Mouse (Mus musculus): ENCODE data around the gene Tnfrsf25. TPM values are rescaled to one million over a fixed set of nuclear protein-coding genes. Genes with fewer than 3 reads are reported as not detected.

Gene Tnfrsf25
- polyA plus RNA-seq, 1 experiment from 2014 or later, result 0.54 TPM

- Histone ChIP-seq H3K9me3 (ENCODE audit: control insufficient read depth, low read length) (no peaks in the 10 kb centered on the region), H3K27me3 (ENCODE audit: control insufficient read depth, insufficient read depth, low read length) (no peaks in the 10 kb centered on the region), H3K4me1 (ENCODE audit: control insufficient read depth, insufficient read depth, low read length) (no peaks in the 10 kb centered on the region), H3K27ac (ENCODE audit: low read depth, low read length) (no peak overlapping the region), H3K9ac (replicated peaks; ENCODE audit: low read depth, low read length) (no peak overlapping the region), H3K4me3 (ENCODE audit: low read depth, low read length) (no peak overlapping the region), H3K36me3 (ENCODE audit: control insufficient read depth, insufficient read depth, low read length) (no peaks in the 10 kb centered on the region), H3K4me2 (ENCODE audit: low read depth, low read length) (no peak overlapping the region)
- WGBS, result 88% methylated on average over 9 of the region's 9 CpGs
- no peak for ATAC-seq (ENCODE audit: low read depth)
These were observed 41.2 kb upstream of the Tnfrsf25 start for GRCm38 (mm10) chr4:152074548-152074947.

- Histone ChIP-seq H3K4me1 (ENCODE audit: control insufficient read depth, insufficient read depth, low read length) (no peaks in the 10 kb centered on the region), H3K27me3 (ENCODE audit: control insufficient read depth, insufficient read depth, low read length) (no peaks in the 10 kb centered on the region), H3K9me3 (ENCODE audit: control insufficient read depth, low read length) (no peaks in the 10 kb centered on the region), H3K27ac (ENCODE audit: low read depth, low read length) (no peak overlapping the region), H3K9ac (replicated peaks; ENCODE audit: low read depth, low read length) (no peak overlapping the region), H3K4me3 (ENCODE audit: low read depth, low read length) (no peak overlapping the region), H3K36me3 (ENCODE audit: control insufficient read depth, insufficient read depth, low read length) (no peaks in the 10 kb centered on the region), H3K4me2 (ENCODE audit: low read depth, low read length) (no peak overlapping the region)
- WGBS, result 87% methylated on average over 9 of the region's 9 CpGs
- ATAC-seq (ENCODE audit: low read depth), result no peak
These were observed 38.5 kb upstream of the Tnfrsf25 start for GRCm38 (mm10) chr4:152077191-152077590.

GRCm38 (mm10) chr4:152078105-152078530, 37.6 kb upstream of the Tnfrsf25 start:
- Histone ChIP-seq H3K4me1 (ENCODE audit: control insufficient read depth, insufficient read depth, low read length) (no peaks in the 10 kb centered on the region), H3K27ac (ENCODE audit: low read depth, low read length) (no peak overlapping the region), H3K4me2 (ENCODE audit: low read depth, low read length) (no peak overlapping the region), H3K36me3 (ENCODE audit: control insufficient read depth, insufficient read depth, low read length) (no peaks in the 10 kb centered on the region), H3K27me3 (ENCODE audit: control insufficient read depth, insufficient read depth, low read length) (no peaks in the 10 kb centered on the region), H3K4me3 (ENCODE audit: low read depth, low read length) (no peak overlapping the region), H3K9ac (replicated peaks; ENCODE audit: low read depth, low read length) (no peak overlapping the region), H3K9me3 (ENCODE audit: control insufficient read depth, low read length) (no peaks in the 10 kb centered on the region)
- no peak for ATAC-seq (ENCODE audit: low read depth)
- WGBS, result 93% methylated on average over 10 of the region's 10 CpGs

- no peaks in the 10 kb centered on the region for H3K9me3 ChIP-seq (ENCODE audit: control insufficient read depth, low read length)
- no peak overlapping the region for H3K27ac ChIP-seq (ENCODE audit: low read depth, low read length)
- H3K4me1 ChIP-seq (ENCODE audit: control insufficient read depth, insufficient read depth, low read length), result no peaks in the 10 kb centered on the region
- no peaks in the 10 kb centered on the region for H3K27me3 ChIP-seq (ENCODE audit: control insufficient read depth, insufficient read depth, low read length)
- no peak overlapping the region for H3K9ac ChIP-seq (replicated peaks; ENCODE audit: low read depth, low read length)
- ATAC-seq (ENCODE audit: low read depth), result no peak
- WGBS, result 91% methylated on average over 3 of the region's 3 CpGs
- H3K4me3 ChIP-seq (ENCODE audit: low read depth, low read length), result no peak overlapping the region
- H3K4me2 ChIP-seq (ENCODE audit: low read depth, low read length), result no peak overlapping the region
- H3K36me3 ChIP-seq (ENCODE audit: control insufficient read depth, insufficient read depth, low read length), result no peaks in the 10 kb centered on the region
These were observed 36.5 kb upstream of the Tnfrsf25 start for GRCm38 (mm10) chr4:152079261-152079660.

- ATAC-seq (ENCODE audit: low read depth), result no peak
- H3K9me3 ChIP-seq (ENCODE audit: control insufficient read depth, low read length), result no peaks in the 10 kb centered on the region
- H3K4me1 ChIP-seq (ENCODE audit: control insufficient read depth, insufficient read depth, low read length), result no peaks in the 10 kb centered on the region
- H3K4me3 ChIP-seq (ENCODE audit: low read depth, low read length), result no peak overlapping the region
- H3K4me2 ChIP-seq (ENCODE audit: low read depth, low read length), result no peak overlapping the region
- H3K27ac ChIP-seq (ENCODE audit: low read depth, low read length), result no peak overlapping the region
- 55% methylated on average over 7 of the region's 7 CpGs for WGBS
- H3K36me3 ChIP-seq (ENCODE audit: control insufficient read depth, insufficient read depth, low read length), result no peaks in the 10 kb centered on the region
- no peak overlapping the region for H3K9ac ChIP-seq (replicated peaks; ENCODE audit: low read depth, low read length)
- no peaks in the 10 kb centered on the region for H3K27me3 ChIP-seq (ENCODE audit: control insufficient read depth, insufficient read depth, low read length)
These were observed 35.8 kb upstream of the Tnfrsf25 start for GRCm38 (mm10) chr4:152079931-152080330.

GRCm38 (mm10) chr4:152083611-152084220, 32.0 kb upstream of the Tnfrsf25 start:
- H3K4me3 ChIP-seq (ENCODE audit: low read depth, low read length), result no peak overlapping the region
- 0 out of 2 replicates have a peak, but pooled peaks cover 11% of the 10 kb centered on the region for H3K4me1 ChIP-seq (ENCODE audit: control insufficient read depth, insufficient read depth, low read length)
- no peak overlapping the region for H3K9ac ChIP-seq (replicated peaks; ENCODE audit: low read depth, low read length)
- H3K27ac ChIP-seq (ENCODE audit: low read depth, low read length), result no peak overlapping the region
- H3K27me3 ChIP-seq (ENCODE audit: control insufficient read depth, insufficient read depth, low read length), result no peaks in the 10 kb centered on the region
- no peaks in the 10 kb centered on the region for H3K36me3 ChIP-seq (ENCODE audit: control insufficient read depth, insufficient read depth, low read length)
- no peak overlapping the region for H3K4me2 ChIP-seq (ENCODE audit: low read depth, low read length)
- no peak for ATAC-seq (ENCODE audit: low read depth)
- WGBS, result 72% methylated on average over 7 of the region's 7 CpGs
- no peaks in the 10 kb centered on the region for H3K9me3 ChIP-seq (ENCODE audit: control insufficient read depth, low read length)

GRCm38 (mm10) chr4:152084616-152085015, 31.1 kb upstream of the Tnfrsf25 start:
- Histone ChIP-seq H3K36me3 (ENCODE audit: control insufficient read depth, insufficient read depth, low read length) (no peaks in the 10 kb centered on the region), H3K4me2 (ENCODE audit: low read depth, low read length) (no peak overlapping the region), H3K4me1 (ENCODE audit: control insufficient read depth, insufficient read depth, low read length) (0 out of 2 replicates have a peak, but pooled peaks cover 11% of the 10 kb centered on the region), H3K4me3 (ENCODE audit: low read depth, low read length) (no peak overlapping the region), H3K9ac (replicated peaks; ENCODE audit: low read depth, low read length) (no peak overlapping the region), H3K9me3 (ENCODE audit: control insufficient read depth, low read length) (no peaks in the 10 kb centered on the region), H3K27ac (ENCODE audit: low read depth, low read length) (no peak overlapping the region), H3K27me3 (ENCODE audit: control insufficient read depth, insufficient read depth, low read length) (no peaks in the 10 kb centered on the region)
- WGBS, result 86% methylated on average over 7 of the region's 7 CpGs
- ATAC-seq (ENCODE audit: low read depth), result no peak

- Histone ChIP-seq H3K27me3 (ENCODE audit: control insufficient read depth, insufficient read depth, low read length) (no peaks in the 10 kb centered on the region), H3K4me3 (ENCODE audit: low read depth, low read length) (peak overlapping the region; percentile 65), H3K9ac (replicated peaks; ENCODE audit: low read depth, low read length) (peak overlapping the region; percentile 85), H3K9me3 (ENCODE audit: control insufficient read depth, low read length) (no peaks in the 10 kb centered on the region), H3K36me3 (ENCODE audit: control insufficient read depth, insufficient read depth, low read length) (no peaks in the 10 kb centered on the region), H3K4me1 (ENCODE audit: control insufficient read depth, insufficient read depth, low read length) (0 out of 2 replicates have a peak, but pooled peaks cover 11% of the 10 kb centered on the region), H3K4me2 (ENCODE audit: low read depth, low read length) (peak overlapping the region; percentile 80), H3K27ac (ENCODE audit: low read depth, low read length) (no peak overlapping the region)
- peak; percentile 74; the same call in 1 of the 2 replicates for ATAC-seq (ENCODE audit: low read depth)
- under 1% methylated on average over 65 of the region's 92 CpGs for WGBS
These were observed 29.1 kb upstream of the Tnfrsf25 start for GRCm38 (mm10) chr4:152086505-152087210.

All from neural tube, embryonic 14.5 days (tissue).